Mouse (Mus musculus) liver, embryonic 13.5 days (tissue): ENCODE data around the gene Masp2. TPM values are rescaled to one million over a fixed set of nuclear protein-coding genes. Genes with fewer than 3 reads are reported as not detected.

ENCODE experiments used
- ATAC-seq: fragments of 200-750 bp; cut with Nextera tagmentation; 2 replicates; pipeline ENCODE4 v1.8.0; 2017; ENCODE audit warnings: low read depth, mild to moderate bottlenecking, moderate number of reproducible peaks, moderate library complexity
- DNase-seq: peaks from one replicate; pipeline ENCODE4 v3.0.0; 2022
- H3K27ac ChIP-seq: fragments of 300-500 bp; sonication (generic); 2 replicates; pipeline ENCODE4 v1.5.1; 2015; ENCODE audit warnings: moderate library complexity, mild to moderate bottlenecking, inconsistent platforms
- H3K27me3 ChIP-seq: fragments of 300-500 bp; sonication (generic); 2 replicates; pipeline ENCODE4 v1.6.1; 2015; ENCODE audit warnings: mild to moderate bottlenecking, inconsistent platforms
- H3K36me3 ChIP-seq: fragments of 300-500 bp; sonication (generic); 2 replicates; pipeline ENCODE4 v1.6.1; 2015; ENCODE audit warnings: mild to moderate bottlenecking, inconsistent platforms
- H3K4me1 ChIP-seq: fragments of 300-500 bp; sonication (generic); replicated peaks from 2 replicates; pipeline ENCODE4 v1.6.1; 2015; ENCODE audit warnings: inconsistent platforms
- H3K4me2 ChIP-seq: fragments of 300-500 bp; sonication (generic); 2 replicates; pipeline ENCODE4 v1.6.1; 2015; ENCODE audit warnings: inconsistent platforms, mild to moderate bottlenecking, moderate library complexity
- H3K4me3 ChIP-seq: fragments of 300-500 bp; sonication (generic); replicated peaks from 2 replicates; pipeline ENCODE4 v1.5.1; 2015; ENCODE audit warnings: mild to moderate bottlenecking, inconsistent platforms
- H3K9ac ChIP-seq: fragments of 300-500 bp; sonication (generic); 2 replicates; pipeline ENCODE4 v1.6.1; 2015; ENCODE audit warnings: mild to moderate bottlenecking, inconsistent platforms
- H3K9me3 ChIP-seq: fragments of 300-500 bp; sonication (generic); replicated peaks from 2 replicates; pipeline ENCODE4 v1.6.1; 2016; ENCODE audit warnings: inconsistent platforms
- WGBS: fragments of 180-500 bp; shearing (Covaris S2); methylation state at CpG from one replicate; pipeline ENCODE4 v1.1.7; 2015; ENCODE audit not compliant: insufficient replicate concordance; 5-methylcytosine and 5-hydroxymethylcytosine counted together
- polyA plus RNA-seq: library from polyadenylated mRNA; unstranded; fragments of >200 nt; fragmentation: Nextera tagmentation; extraction: Ambion mirVana; gene quantifications from 2 replicates; pipeline ENCODE4 v1.2.1, GENCODE M21; 2015

Gene Masp2
- polyA plus RNA-seq, 1 experiment from 2014 or later, result 14.8 TPM

GRCm38 (mm10) chr4:148586648-148587047 lies 15.7 kb upstream of the Masp2 start:
- Histone ChIP-seq H3K27ac (no peak overlapping the region), H3K27me3 (no peaks in the 10 kb centered on the region), H3K9me3 (no peaks in the 10 kb centered on the region), H3K4me1 (peaks cover 44% of the 10 kb centered on the region), H3K4me3 (no peak overlapping the region), H3K9ac (no peak overlapping the region), H3K36me3 (peaks cover 19% of the 10 kb centered on the region), H3K4me2 (no peak overlapping the region)
- ATAC-seq, result no peak
- no peak for DNase-seq
- 16% methylated on average over 9 of the region's 9 CpGs for WGBS

DNA sequence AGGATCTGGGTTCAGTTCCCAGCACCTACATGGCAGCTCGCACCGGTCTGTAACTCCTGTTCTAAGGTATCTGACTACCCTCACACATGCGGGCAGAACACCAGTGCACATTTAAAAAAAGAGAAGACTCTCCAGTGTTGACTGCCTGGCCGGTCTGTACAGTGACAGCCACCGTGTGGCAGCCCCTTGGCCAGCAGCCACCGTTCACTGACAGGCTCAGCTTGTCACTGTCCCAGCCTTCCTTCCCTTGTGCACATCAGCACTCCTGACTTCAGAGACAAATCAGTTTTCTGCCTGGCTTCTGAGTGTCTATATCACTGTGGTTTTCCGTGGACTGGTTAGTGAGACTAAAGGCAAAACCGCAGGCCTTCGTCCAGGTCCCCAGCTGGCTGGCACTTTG lies 13.6 kb upstream of the Masp2 start:
- no peak for ATAC-seq
- Histone ChIP-seq H3K9me3 (no peaks in the 10 kb centered on the region), H3K27me3 (no peaks in the 10 kb centered on the region), H3K4me2 (no peak overlapping the region), H3K9ac (no peak overlapping the region), H3K36me3 (peaks cover 14% of the 10 kb centered on the region), H3K4me3 (no peak overlapping the region), H3K27ac (no peak overlapping the region), H3K4me1 (peaks cover 46% of the 10 kb centered on the region)
- DNase-seq, result no peak
- 61% methylated on average over 9 of the region's 9 CpGs for WGBS

- Histone ChIP-seq H3K4me3 (no peak overlapping the region), H3K27ac (no peak overlapping the region), H3K27me3 (no peaks in the 10 kb centered on the region), H3K9ac (no peak overlapping the region), H3K9me3 (no peaks in the 10 kb centered on the region), H3K36me3 (peaks cover 22% of the 10 kb centered on the region), H3K4me1 (peaks cover 45% of the 10 kb centered on the region), H3K4me2 (no peak overlapping the region)
- no peak for DNase-seq
- WGBS, result 77% methylated on average over 7 of the region's 8 CpGs
- no peak for ATAC-seq
These were observed 12.8 kb upstream of the Masp2 start for GRCm38 (mm10) chr4:148589565-148589964.

GRCm38 (mm10) chr4:148590421-148591170 lies 11.8 kb upstream of the Masp2 start:
- Histone ChIP-seq H3K9me3 (no peaks in the 10 kb centered on the region), H3K27ac (peak overlapping the region; percentile 40), H3K9ac (peak overlapping the region; percentile 58), H3K4me1 (peaks cover 48% of the 10 kb centered on the region), H3K4me2 (peak overlapping the region; percentile 96), H3K27me3 (no peaks in the 10 kb centered on the region), H3K36me3 (peaks cover 32% of the 10 kb centered on the region), H3K4me3 (peak overlapping the region; percentile 93)
- 3% methylated on average over 18 of the region's 18 CpGs for WGBS
- ATAC-seq (no peak), DNase-seq (no peak)

DNA sequence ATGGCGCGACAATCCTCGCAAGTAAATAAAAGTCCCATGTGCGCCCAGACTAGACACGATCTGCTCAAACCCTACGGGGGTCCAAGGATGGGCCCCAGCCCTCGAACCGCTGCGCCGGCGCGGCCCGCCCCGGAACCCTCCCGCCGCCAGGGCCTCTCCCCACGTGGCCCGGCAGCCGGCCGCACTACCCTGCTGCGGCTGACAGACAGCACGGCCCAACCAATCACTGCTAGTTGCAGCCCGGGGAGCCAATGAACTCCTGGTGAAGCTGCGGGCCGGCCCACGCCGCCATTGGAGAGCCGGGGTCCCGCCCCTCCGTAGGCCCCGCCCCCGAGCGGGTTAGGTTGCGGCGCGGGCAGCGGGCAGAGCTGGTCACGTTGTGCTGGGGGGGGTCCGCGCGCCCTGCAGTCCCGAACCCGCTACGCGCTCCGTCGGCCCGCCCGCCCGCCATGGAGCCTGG lies 11.2 kb upstream of the Masp2 start, which contains the start of gene Srm:
Srm (plus strand) TSS at position 333 of the 460 bp plus-strand sequence.
- peak; percentile 95 for DNase-seq
- Histone ChIP-seq H3K27me3 (no peaks in the 10 kb centered on the region), H3K4me3 (peak within 1 kb of the TSS; percentile 93), H3K27ac (peak within 1 kb of the TSS; percentile 79), H3K4me2 (peak within 1 kb of the TSS; percentile 96), H3K9me3 (no peaks in the 10 kb centered on the region), H3K9ac (peak within 1 kb of the TSS; percentile 92), H3K36me3 (peaks cover 38% of the 10 kb centered on the region), H3K4me1 (peaks cover 48% of the 10 kb centered on the region)
- WGBS, result under 1% methylated on average over 50 of the region's 50 CpGs
- peak; percentile 99 for ATAC-seq

- under 1% methylated on average over 51 of the region's 53 CpGs for WGBS
- DNase-seq, result no peak
- peaks cover 43% of the 10 kb centered on the region for H3K4me1 ChIP-seq
These were observed 10.5 kb upstream of the Masp2 start for GRCm38 (mm10) chr4:148591637-148592380.

GRCm38 (mm10) chr4:148593996-148594395 lies 8.4 kb upstream of the Masp2 start:
- Histone ChIP-seq H3K36me3 (peaks cover 66% of the 10 kb centered on the region), H3K27me3 (no peaks in the 10 kb centered on the region), H3K9me3 (peaks cover 6% of the 10 kb centered on the region), H3K27ac (no peak overlapping the region), H3K4me3 (no peak overlapping the region), H3K4me2 (no peak overlapping the region), H3K4me1 (peaks cover 31% of the 10 kb centered on the region), H3K9ac (no peak overlapping the region)
- ATAC-seq (no peak), DNase-seq (no peak)
- WGBS, result 89% methylated on average over 11 of the region's 11 CpGs

More at GRCm38 (mm10) chr4:148591637-148592380, 10.5 kb upstream of the Masp2 start:
- peak overlapping the region; percentile 92 for H3K9ac ChIP-seq
- peak overlapping the region; percentile 93 for H3K4me3 ChIP-seq
- ATAC-seq, result peak; percentile 44
- no peaks in the 10 kb centered on the region for H3K9me3 ChIP-seq
- H3K27ac ChIP-seq, result peak overlapping the region; percentile 79
- no peaks in the 10 kb centered on the region for H3K27me3 ChIP-seq
- peak overlapping the region; percentile 96 for H3K4me2 ChIP-seq
- peaks cover 44% of the 10 kb centered on the region for H3K36me3 ChIP-seq

DNA sequence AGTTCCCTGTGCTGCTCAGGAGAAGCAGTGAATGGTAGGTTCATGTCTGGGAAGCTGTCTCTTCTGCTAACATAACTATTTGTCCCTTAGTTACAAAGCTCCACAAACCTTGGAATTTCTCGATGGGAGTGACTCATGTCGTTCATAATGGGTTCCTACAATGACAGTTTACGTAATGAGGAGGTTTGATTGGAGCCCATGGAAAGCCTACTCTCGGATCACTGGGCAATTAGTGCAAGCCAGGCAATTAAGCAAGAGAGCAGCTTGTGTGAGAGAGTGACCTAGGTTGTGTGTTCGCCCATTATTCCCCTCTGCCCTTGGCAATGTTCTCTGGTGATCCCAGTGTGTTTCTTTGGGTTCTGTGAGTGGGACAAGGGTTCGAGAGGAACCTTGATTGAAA lies 6.4 kb upstream of the Masp2 start:
- no peak overlapping the region for H3K4me3 ChIP-seq
- peaks cover 72% of the 10 kb centered on the region for H3K36me3 ChIP-seq
- WGBS, result 78% methylated on average over 6 of the region's 6 CpGs
- DNase-seq, result no peak
- H3K4me2 ChIP-seq, result no peak overlapping the region
- H3K9ac ChIP-seq, result no peak overlapping the region
- no peak for ATAC-seq
- no peaks in the 10 kb centered on the region for H3K27me3 ChIP-seq
- H3K27ac ChIP-seq, result no peak overlapping the region
- H3K4me1 ChIP-seq, result peaks cover 36% of the 10 kb centered on the region
- peaks cover 6% of the 10 kb centered on the region for H3K9me3 ChIP-seq

GRCm38 (mm10) chr4:148596731-148597130 lies 5.6 kb upstream of the Masp2 start:
- peaks cover 72% of the 10 kb centered on the region for H3K36me3 ChIP-seq
- H3K4me2 ChIP-seq, result no peak overlapping the region
- ATAC-seq (no peak), DNase-seq (no peak)
- H3K27me3 ChIP-seq, result no peaks in the 10 kb centered on the region
- H3K4me3 ChIP-seq, result no peak overlapping the region
- 93% methylated on average over 3 of the region's 3 CpGs for WGBS
- H3K27ac ChIP-seq, result no peak overlapping the region
- H3K4me1 ChIP-seq, result peaks cover 39% of the 10 kb centered on the region
- H3K9ac ChIP-seq, result no peak overlapping the region
- H3K9me3 ChIP-seq, result peaks cover 6% of the 10 kb centered on the region

DNA sequence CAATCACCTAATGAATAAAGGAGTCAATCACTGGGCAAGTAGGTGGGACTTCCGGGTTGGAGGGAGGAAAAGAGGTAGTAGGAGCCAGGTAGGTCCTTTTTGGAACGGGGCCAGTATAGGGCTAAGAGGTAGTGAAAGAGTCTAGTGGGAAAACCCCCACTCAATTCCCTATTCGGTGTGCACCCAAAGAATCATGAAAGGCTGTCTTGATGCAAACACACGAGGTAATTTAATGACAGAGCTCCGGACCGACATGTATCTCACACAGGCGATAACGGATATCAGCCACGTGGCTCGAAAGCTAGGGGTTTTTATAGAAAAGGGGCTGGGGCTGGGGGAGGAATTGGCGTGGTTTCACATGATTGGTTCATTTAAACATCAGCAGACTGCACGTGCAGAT lies 3.5 kb upstream of the Masp2 start:
- Histone ChIP-seq H3K4me2 (no peak overlapping the region), H3K4me3 (no peak overlapping the region), H3K36me3 (peaks cover 58% of the 10 kb centered on the region), H3K9ac (no peak overlapping the region), H3K9me3 (peaks cover 6% of the 10 kb centered on the region), H3K4me1 (peaks cover 29% of the 10 kb centered on the region), H3K27me3 (no peaks in the 10 kb centered on the region), H3K27ac (no peak overlapping the region)
- WGBS, result 87% methylated on average over 12 of the region's 12 CpGs
- ATAC-seq (no peak), DNase-seq (no peak)

- H3K36me3 ChIP-seq, result peaks cover 43% of the 10 kb centered on the region
- peaks cover 6% of the 10 kb centered on the region for H3K9me3 ChIP-seq
- H3K4me2 ChIP-seq, result no peak overlapping the region
- H3K4me3 ChIP-seq, result no peak overlapping the region
- H3K9ac ChIP-seq, result no peak overlapping the region
- H3K27me3 ChIP-seq, result no peaks in the 10 kb centered on the region
- DNase-seq (no peak), ATAC-seq (no peak)
- WGBS, result 69% methylated on average over 4 of the region's 4 CpGs
- no peak overlapping the region for H3K27ac ChIP-seq
- H3K4me1 ChIP-seq, result peaks cover 32% of the 10 kb centered on the region
These were observed 2.0 kb upstream of the Masp2 start for GRCm38 (mm10) chr4:148600316-148600715.
